Mouse (Mus musculus) CH12.LX (cell line): Measurements from ENCODE around the gene Prkar1b. TPM values are rescaled to one million over a fixed set of nuclear protein-coding genes. Genes with fewer than 3 reads are reported as not detected.

Experiments
- DNase-seq: peaks from one replicate; pipeline ENCODE4 v3.0.0-alpha.2; 2013; ENCODE audit errors: extremely low read depth
- H3K27ac ChIP-seq: 2 replicates; pipeline ENCODE4 v1.5.1; 2012; ENCODE audit warnings: low read depth, mild to moderate bottlenecking, control low read depth, moderate library complexity; ENCODE audit not compliant: insufficient read depth
- H3K27me3 ChIP-seq: replicated peaks from 2 replicates; pipeline ENCODE3; 2012; ENCODE audit warnings: inconsistent platforms
- H3K36me3 ChIP-seq, 2 experiments: replicated peaks in 1 of 2; 2 replicates each; pipeline versions ENCODE3 to v1.6.1; 2012; ENCODE audit warnings: inconsistent platforms in 1 of 2, low read length in 1 of 2, mild to moderate bottlenecking in 1 of 2, mixed read lengths in 1 of 2, moderate library complexity in 1 of 2; ENCODE audit not compliant: control insufficient read depth in 1 of 2, insufficient read depth in 1 of 2
- H3K4me1 ChIP-seq, 2 experiments: 2 replicates each; pipeline ENCODE4 v1.6.1; 2012; ENCODE audit warnings: inconsistent platforms in 1 of 2, moderate library complexity in 1 of 2; ENCODE audit not compliant: insufficient read depth in 2 of 2, control insufficient read depth in 1 of 2
- H3K4me2 ChIP-seq: 2 replicates; pipeline ENCODE4 v1.6.1; 2012; ENCODE audit warnings: low read depth, mild to moderate bottlenecking, control low read depth; ENCODE audit not compliant: poor library complexity, insufficient read depth, severe bottlenecking
- H3K4me3 ChIP-seq, 3 experiments: fragments of 150-350 bp in 1 of 3; sonication (generic) in 1 of 3; replicated peaks in 1 of 3; 2 replicates each; pipeline versions ENCODE3 to v1.5.1; 2011 to 2012; ENCODE audit warnings: low read depth in 2 of 3, low read length in 2 of 3, mild to moderate bottlenecking in 2 of 3, moderate library complexity in 2 of 3, control low read depth in 1 of 3, improper control_type of control experiment in 1 of 3, inconsistent platforms in 1 of 3, mixed read lengths in 1 of 3; ENCODE audit not compliant: poor library complexity in 1 of 3
- H3K79me2 ChIP-seq: replicated peaks from 2 replicates; pipeline ENCODE4 v1.6.1; 2012; ENCODE audit warnings: mild to moderate bottlenecking, moderate library complexity; ENCODE audit not compliant: control insufficient read depth, poor library complexity, insufficient read depth, severe bottlenecking; ENCODE audit errors: extremely low read depth
- H3K9ac ChIP-seq: 2 replicates; pipeline ENCODE4 v1.6.1; 2012; ENCODE audit warnings: low read depth, mild to moderate bottlenecking, control low read depth, moderate library complexity; ENCODE audit not compliant: insufficient read depth
- H3K9me3 ChIP-seq: replicated peaks from 2 replicates; pipeline ENCODE3; 2012; ENCODE audit warnings: low read length, inconsistent platforms, mixed read lengths
- CHD2 ChIP-seq: IDR thresholded peaks from 2 replicates; pipeline ENCODE4 v1.6.1; 2011; ENCODE audit warnings: low read length, improper control_type of control experiment
- CTCF ChIP-seq, 2 experiments: IDR thresholded peaks in 1 of 2; conservative IDR thresholded peaks in 1 of 2; 2 replicates each; pipeline ENCODE4 v1.5.1; 2011 to 2012; ENCODE audit warnings: low read depth in 2 of 2, low read length in 2 of 2, improper control_type of control experiment in 1 of 2, inconsistent platforms in 1 of 2, mild to moderate bottlenecking in 1 of 2, moderate library complexity in 1 of 2
- JUND ChIP-seq: conservative IDR thresholded peaks from 2 replicates; pipeline ENCODE4 v1.6.1; 2011; ENCODE audit warnings: low read depth, low read length, improper control_type of control experiment
- KAT2A ChIP-seq: IDR thresholded peaks from 2 replicates; pipeline ENCODE4 v1.6.1; 2012; ENCODE audit warnings: low read length, improper control_type of control experiment, inconsistent platforms; ENCODE audit not compliant: insufficient replicate concordance
- MAFK ChIP-seq: IDR thresholded peaks from 2 replicates; pipeline ENCODE4 v1.6.1; 2011; ENCODE audit warnings: low read length, improper control_type of control experiment; ENCODE audit not compliant: insufficient replicate concordance
- MAX ChIP-seq: IDR thresholded peaks from 2 replicates; pipeline ENCODE4 v1.6.1; 2011; ENCODE audit warnings: low read length, improper control_type of control experiment
- MAZ ChIP-seq: IDR thresholded peaks from 2 replicates; pipeline ENCODE4 v1.6.1; 2012; ENCODE audit warnings: low read depth, mild to moderate bottlenecking, inconsistent platforms, low read length, improper control_type of control experiment, moderate library complexity
- MEF2A ChIP-seq: IDR thresholded peaks from 2 replicates; pipeline ENCODE4 v1.6.1; 2014; ENCODE audit warnings: low read depth, mild to moderate bottlenecking, inconsistent platforms, low read length, improper control_type of control experiment, borderline replicate concordance
- NELFE ChIP-seq: IDR thresholded peaks from 2 replicates; pipeline ENCODE4 v1.6.1; 2011; ENCODE audit warnings: low read depth, low read length, improper control_type of control experiment
- NRF1 ChIP-seq: IDR thresholded peaks from 2 replicates; pipeline ENCODE4 v1.6.1; 2014; ENCODE audit warnings: low read depth, mild to moderate bottlenecking, inconsistent platforms, low read length, improper control_type of control experiment, moderate library complexity
- PAX5 ChIP-seq: IDR thresholded peaks from 2 replicates; pipeline ENCODE4 v1.6.1; 2012; ENCODE audit warnings: low read length, inconsistent platforms, mixed read lengths
- POLR2AphosphoS2 ChIP-seq: IDR thresholded peaks from 2 replicates; pipeline ENCODE4 v1.6.1; 2011; ENCODE audit warnings: low read depth, low read length, improper control_type of control experiment
- USF2 ChIP-seq: conservative IDR thresholded peaks from 2 replicates; pipeline ENCODE4 v1.6.1; 2011; ENCODE audit warnings: low read depth, low read length, improper control_type of control experiment
- ZC3H11A ChIP-seq: IDR thresholded peaks from 2 replicates; pipeline ENCODE4 v1.6.1; 2012; ENCODE audit warnings: low read depth, mild to moderate bottlenecking, inconsistent platforms, low read length, improper control_type of control experiment
- ZMIZ1 ChIP-seq: IDR thresholded peaks from 2 replicates; pipeline ENCODE4 v1.6.1; 2012; ENCODE audit warnings: low read depth, mild to moderate bottlenecking, inconsistent platforms, low read length, improper control_type of control experiment
- ZNF384 ChIP-seq: IDR thresholded peaks from 2 replicates; pipeline ENCODE4 v1.6.1; 2012; ENCODE audit warnings: low read depth, low read length, improper control_type of control experiment, inconsistent platforms
- dilution Hi-C: fragments of 300-500 bp; cut with MboI; formaldehyde crosslinking; loops from 2 replicates; pipeline ENCODE4 v1.14.3; 2020; ENCODE audit warnings: low sequenced_read_pairs; ENCODE audit not compliant: extremely low pct_unique_long_range_greater_than_20kb, extremely low pct_ligation_motif_present
- in situ Hi-C: fragments of 300-500 bp; cut with MboI; formaldehyde crosslinking; loops from 3 replicates; pipeline ENCODE4 v1.14.3; 2019; ENCODE audit warnings: low sequenced_read_pairs, low pct_ligation_motif_present, low pct_unique_long_range_greater_than_20kb, mixed read lengths
- polyA plus RNA-seq: library from polyadenylated mRNA; unstranded; fragments of >175 nt; gene quantifications from 2 replicates; pipeline ENCODE4 v1.2.1, GENCODE M21; 2012; ENCODE audit warnings: low read depth; ENCODE audit not compliant: insufficient read length
- total RNA-seq, 2 experiments: library from RNA; depleted of rRNA; stranded (reverse); fragments of 300-350 nt in 1 of 2; fragments of >200 nt in 1 of 2; gene quantifications; 2 replicates each; pipeline ENCODE4 v1.2.3; 2012 to 2014

Gene Prkar1b
- total and polyA plus RNA-seq, 3 experiments: not detected

- Histone ChIP-seq H3K4me3 (no peak overlapping the region), H3K9me3 (peaks cover 3% of the 10 kb centered on the region), H3K9ac (no peak overlapping the region), H3K36me3 (no peaks in the 10 kb centered on the region), H3K4me1 (peaks cover 2 to 21% of the 10 kb centered on the region in 2 experiments; a peak in 2 of 4 replicates), H3K27ac (no peak overlapping the region), H3K27me3 (no peaks in the 10 kb centered on the region), H3K4me2 (no peak overlapping the region), H3K79me2 (no peaks in the 10 kb centered on the region)
- DNase-seq: peak; percentile 17
- dilution Hi-C loops: no loop called here
- in situ Hi-C loops: no loop called here
- TF ChIP-seq JUND (no peak), MAFK (no peak), POLR2AphosphoS2 (no peak), ZMIZ1 (no peak), USF2 (no peak), MEF2A (no peak)
These were observed 96.6 kb downstream of the Prkar1b start for GRCm38 (mm10) chr5:139053176-139053575.

GRCm38 (mm10) chr5:139051276-139051675, 98.5 kb downstream of the Prkar1b start:
- in situ Hi-C loops (no loop called here), dilution Hi-C loops (no loop called here)
- no peak for DNase-seq
- Histone ChIP-seq H3K79me2 (no peaks in the 10 kb centered on the region), H3K27me3 (no peaks in the 10 kb centered on the region), H3K27ac (no peak overlapping the region), H3K9ac (no peak overlapping the region), H3K9me3 (peaks cover 3% of the 10 kb centered on the region), H3K4me2 (no peak overlapping the region), H3K4me3 (no peak overlapping the region), H3K4me1 (peaks cover 0 to 40% of the 10 kb centered on the region in 2 experiments; a peak in 3 of 4 replicates), H3K36me3 (no peaks in the 10 kb centered on the region)
- TF ChIP-seq NELFE: no peak
- no peak for TF ChIP-seq KAT2A
- no peak for TF ChIP-seq MAFK
- no peak for TF ChIP-seq CHD2
- no peak for TF ChIP-seq ZNF384
- TF ChIP-seq MAX: no peak
- TF ChIP-seq JUND: no peak
- no peak for TF ChIP-seq ZC3H11A

- dilution Hi-C loops (no loop called here), in situ Hi-C loops (no loop called here)
- Histone ChIP-seq H3K9ac (no peak overlapping the region), H3K9me3 (peaks cover 3% of the 10 kb centered on the region), H3K79me2 (no peaks in the 10 kb centered on the region), H3K4me3 (no peak overlapping the region), H3K27ac (no peak overlapping the region), H3K4me2 (no peak overlapping the region), H3K4me1 (peaks cover 0 to 48% of the 10 kb centered on the region in 2 experiments; a peak in 3 of 4 replicates), H3K27me3 (no peaks in the 10 kb centered on the region), H3K36me3 (no peaks in the 10 kb centered on the region)
- DNase-seq: no peak
- TF ChIP-seq PAX5 (no peak), MAZ (no peak), ZNF384 (no peak), CTCF (conservative IDR thresholded peaks at IDR 0.05 in 1 of 2, IDR thresholded peaks at IDR 0.05 in 1 of 2; ENCODE audit: low read depth in 2 of 2, low read length in 2 of 2) (no peak), NRF1 (no peak)
These were observed 100.4 kb downstream of the Prkar1b start for GRCm38 (mm10) chr5:139049367-139049766.
